Mouse (Mus musculus) small intestine, adult 2 months (tissue): ENCODE measurements around the gene Npm3. TPM values are rescaled to one million over a fixed set of nuclear protein-coding genes. Genes with fewer than 3 reads are reported as not detected.

Source experiments
- H3K27ac ChIP-seq: fragments of 200-500 bp; 2 replicates; pipeline ENCODE4 v1.5.1; 2012; ENCODE audit warnings: low read depth, low read length, control low read depth, inconsistent platforms; ENCODE audit not compliant: insufficient read depth
- H3K27me3 ChIP-seq: fragments of 200-500 bp; 2 replicates; pipeline ENCODE4 v1.6.1; 2012; ENCODE audit warnings: mild to moderate bottlenecking, moderate library complexity, low read length, inconsistent platforms; ENCODE audit not compliant: control insufficient read depth, insufficient read depth
- H3K36me3 ChIP-seq: fragments of 200-500 bp; 2 replicates; pipeline ENCODE4 v1.6.1; 2012; ENCODE audit warnings: mild to moderate bottlenecking, low read length, control low read depth, inconsistent platforms; ENCODE audit not compliant: control insufficient read depth, insufficient read depth
- H3K4me1 ChIP-seq: fragments of 200-500 bp; 2 replicates; pipeline ENCODE4 v1.6.1; 2012; ENCODE audit warnings: low read length, inconsistent platforms, mixed read lengths; ENCODE audit not compliant: control insufficient read depth, insufficient read depth, insufficient read length
- H3K4me3 ChIP-seq: fragments of 200-500 bp; 2 replicates; pipeline ENCODE4 v1.5.1; 2012; ENCODE audit warnings: low read depth, mild to moderate bottlenecking, control low read depth, inconsistent platforms, low read length, moderate library complexity
- CTCF ChIP-seq: fragments of 200-500 bp; IDR thresholded peaks from 2 replicates; pipeline ENCODE4 v1.5.1; 2012; ENCODE audit warnings: low read depth, mild to moderate bottlenecking, control low read depth, inconsistent platforms, low read length, moderate library complexity, mixed read lengths; ENCODE audit not compliant: insufficient replicate concordance, insufficient read length; ENCODE audit errors: extremely low read depth
- POLR2A ChIP-seq: fragments of 200-500 bp; IDR thresholded peaks from 2 replicates; pipeline ENCODE4 v1.6.1; 2012; ENCODE audit warnings: low read depth, mild to moderate bottlenecking, control low read depth, inconsistent platforms, low read length, moderate library complexity
- WGBS: fragments of 180-500 bp; shearing (Covaris S2); methylation state at CpG from one replicate; pipeline ENCODE4 v1.1.7; 2018; 5-methylcytosine and 5-hydroxymethylcytosine counted together
- polyA plus RNA-seq: library from polyadenylated mRNA; depleted of rRNA; stranded (reverse); fragments of >200 nt; gene quantifications from 2 replicates; pipeline ENCODE4 v1.2.3, GENCODE M21; 2012

Npm3 gene
- polyA plus RNA-seq, 1 experiment = 24.5 TPM

- H3K27me3 ChIP-seq = no peaks in the 10 kb centered on the region
- WGBS = 90% methylated on average over 5 of the region's 5 CpGs
- H3K4me3 ChIP-seq = no peak overlapping the region
- H3K4me1 ChIP-seq = no peaks in the 10 kb centered on the region; the same call in 1 of the 2 replicates
- TF ChIP-seq CTCF = no peak
- TF ChIP-seq POLR2A = no peak
- no peak overlapping the region for H3K27ac ChIP-seq
- H3K36me3 ChIP-seq = peaks cover 78% of the 10 kb centered on the region
Measured at GRCm38 (mm10) chr19:45758671-45759070, 9.3 kb upstream of the Npm3 start.

- peaks cover 3% of the 10 kb centered on the region for H3K4me1 ChIP-seq
- peaks cover 53% of the 10 kb centered on the region for H3K36me3 ChIP-seq
- WGBS = 81% methylated on average over 3 of the region's 3 CpGs
- TF ChIP-seq CTCF (no peak), POLR2A (no peak)
- no peak overlapping the region for H3K4me3 ChIP-seq
- H3K27ac ChIP-seq = no peak overlapping the region
- H3K27me3 ChIP-seq = no peaks in the 10 kb centered on the region
Measured at GRCm38 (mm10) chr19:45753551-45753950, 4.2 kb upstream of the Npm3 start.

DNA sequence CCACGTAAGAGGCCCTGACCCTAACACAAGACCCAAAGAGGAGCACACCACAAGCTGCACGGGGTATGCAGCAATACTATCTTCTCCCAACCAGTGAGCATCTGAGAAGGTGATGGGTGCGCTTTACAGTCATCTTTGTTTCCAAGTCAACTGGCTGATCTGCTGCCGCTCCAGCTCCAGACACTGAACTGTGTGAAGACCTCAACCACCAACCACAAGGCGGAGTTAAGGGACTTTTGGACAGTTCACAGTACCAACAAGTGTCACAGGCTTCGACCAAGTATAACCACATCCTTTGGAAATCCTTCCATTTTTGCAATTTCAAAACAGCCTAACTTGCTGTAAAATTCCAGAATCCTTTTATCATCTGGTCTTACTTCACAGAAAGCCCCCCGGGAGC, 2.5 kb upstream of the Npm3 start:
- peaks cover 39% of the 10 kb centered on the region for H3K36me3 ChIP-seq
- H3K27ac ChIP-seq = no peak overlapping the region
- no peak for TF ChIP-seq CTCF
- TF ChIP-seq POLR2A = no peak
- no peak overlapping the region for H3K4me3 ChIP-seq
- no peaks in the 10 kb centered on the region for H3K27me3 ChIP-seq
- peaks cover 8% of the 10 kb centered on the region for H3K4me1 ChIP-seq
- WGBS = 88% methylated on average over 7 of the region's 7 CpGs

GRCm38 (mm10) chr19:45748691-45749242, 624 bp downstream of the Npm3 start:
- H3K27me3 ChIP-seq = peaks cover 19% of the 10 kb centered on the region
- no peak overlapping the region for H3K27ac ChIP-seq
- peaks cover 16% of the 10 kb centered on the region for H3K4me1 ChIP-seq
- 1% methylated on average over 33 of the region's 33 CpGs for WGBS
- H3K36me3 ChIP-seq = peaks cover 14% of the 10 kb centered on the region
- TF ChIP-seq CTCF = no peak
- no peak for TF ChIP-seq POLR2A
- H3K4me3 ChIP-seq = peak overlapping the region; percentile 96

DNA sequence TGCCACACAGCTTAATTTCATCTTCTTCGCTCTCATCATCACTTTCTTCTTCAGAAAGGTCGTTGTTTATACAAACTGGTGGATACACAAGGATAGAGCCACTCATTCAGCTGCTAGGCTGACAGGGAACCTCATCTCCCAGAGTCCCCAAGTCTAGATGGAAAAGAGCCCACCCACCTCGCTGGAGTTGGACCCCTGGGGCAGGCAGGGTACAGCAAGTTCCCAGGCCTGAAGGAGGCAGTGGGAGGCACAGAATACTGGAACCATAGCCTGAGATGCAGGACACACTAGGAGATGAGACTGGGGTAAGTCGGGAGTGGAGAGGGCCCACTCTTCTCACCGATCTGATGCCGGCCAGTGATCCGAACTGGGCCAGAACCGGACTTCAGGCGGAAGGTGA, 1.2 kb downstream of the Npm3 start:
- TF ChIP-seq CTCF (peak; percentile 8; the same call in 1 of the 2 replicates), POLR2A (no peak)
- peaks cover 24% of the 10 kb centered on the region for H3K27me3 ChIP-seq
- H3K4me3 ChIP-seq = peak overlapping the region; percentile 96
- H3K36me3 ChIP-seq = peaks cover 11% of the 10 kb centered on the region
- peaks cover 16% of the 10 kb centered on the region for H3K4me1 ChIP-seq
- no peak overlapping the region for H3K27ac ChIP-seq
- 45% methylated on average over 9 of the region's 9 CpGs for WGBS

DNA sequence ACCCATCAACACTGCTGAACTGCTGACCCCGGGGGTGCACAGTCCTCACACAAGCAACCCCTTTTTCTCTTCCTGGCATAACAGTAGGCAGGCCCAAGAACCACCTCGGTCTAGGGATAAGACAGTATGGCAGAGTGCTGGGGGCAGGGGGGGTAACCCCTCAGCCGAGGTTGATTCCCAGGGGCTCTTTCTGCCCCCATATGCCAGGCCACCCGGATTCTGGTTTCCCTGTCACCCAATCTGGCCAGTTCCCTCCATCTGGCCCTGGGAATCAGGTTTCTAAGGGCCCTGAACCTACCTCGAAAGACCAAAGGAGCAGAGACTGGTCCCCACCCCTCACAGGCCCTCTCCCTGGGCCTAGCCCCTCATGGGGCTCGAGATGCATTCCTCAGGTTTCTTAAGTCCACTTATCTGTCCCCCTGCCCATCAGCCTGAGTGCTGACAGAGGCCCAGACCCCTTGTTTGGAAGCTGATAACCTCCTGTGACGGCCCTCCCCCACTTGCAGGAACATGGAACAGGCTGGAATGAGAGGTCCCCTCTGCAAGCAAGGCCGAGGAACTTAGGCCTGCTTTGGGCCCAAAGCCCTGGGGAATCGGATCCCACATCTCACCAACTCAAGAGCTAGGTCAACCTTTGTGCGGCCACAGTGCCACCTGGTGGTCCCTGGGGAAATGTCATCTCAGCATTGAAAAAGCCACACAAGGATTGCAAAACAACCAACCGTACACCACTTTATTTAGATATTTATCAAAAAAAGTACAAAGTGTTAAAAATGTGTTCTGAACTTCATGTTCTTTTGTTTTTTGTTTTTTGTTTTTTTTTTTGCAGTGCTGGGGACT, 2.1 kb downstream of the Npm3 start:
- TF ChIP-seq CTCF (peak; percentile 70; the same call in 1 of the 2 replicates), POLR2A (no peak)
- no peak overlapping the region for H3K27ac ChIP-seq
- peaks cover 33% of the 10 kb centered on the region for H3K27me3 ChIP-seq
- WGBS = 43% methylated on average over 11 of the region's 11 CpGs
- H3K36me3 ChIP-seq = peaks cover 7% of the 10 kb centered on the region
- no peak overlapping the region for H3K4me3 ChIP-seq
- peaks cover 16% of the 10 kb centered on the region for H3K4me1 ChIP-seq
